Comparison of ENCODE assay signal across 19 mouse cellular contexts in the genomic region with DNA sequence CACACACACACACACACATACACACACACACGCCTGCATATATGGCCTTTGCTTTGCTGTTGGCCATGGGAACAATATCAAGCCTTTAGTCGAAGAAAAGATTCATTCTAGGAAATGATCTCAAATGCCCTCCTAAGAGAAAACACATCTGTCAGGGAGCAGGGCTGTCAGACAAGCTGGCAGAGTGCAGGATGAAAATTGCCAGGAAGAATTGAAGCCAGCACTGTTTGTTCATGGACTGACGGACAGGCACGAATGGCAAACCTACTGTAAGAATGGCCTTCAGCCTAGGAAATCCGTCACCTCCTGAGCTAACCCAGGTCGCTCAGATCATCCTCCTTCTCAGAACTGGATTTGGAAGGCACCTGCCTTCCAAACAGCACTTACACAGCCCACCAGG.
DNase-seq lines count a peak whose midpoint lies in the region; ATAC-seq lines count a peak whose summit lies in the region.
"Had no signal": no experiment of that assay in that cellular context is flagged by ENCODE, and none has a peak within 500 bp of the region (broad histone marks: within the 10 kb centered on the region; RNA-seq: fewer than 3 reads in every experiment).

No protein-coding gene starts in this region.

- H3K4me2 ChIP-seq in kidney, embryonic 14.5 days (replicated peaks; ENCODE audit: low read depth, low read length) = no peak overlapping the region
- H3K4me2 ChIP-seq in kidney, embryonic 15.5 days = no peak overlapping the region
- H3K4me2 ChIP-seq: embryonic facial prominence, embryonic 15.5 days; heart, embryonic 12.5 days; intestine, embryonic 15.5 days had no signal

- H3K36me3 ChIP-seq in kidney, embryonic 14.5 days (ENCODE audit: control insufficient read depth, insufficient read depth, low read length) = no peaks in the 10 kb centered on the region
- no peaks in the 10 kb centered on the region for H3K36me3 ChIP-seq in kidney, embryonic 15.5 days
- H3K36me3 ChIP-seq: embryonic facial prominence, embryonic 15.5 days; forebrain, embryonic 10.5 days; heart, embryonic 12.5 days; hindbrain, embryonic 10.5 days; intestine, embryonic 15.5 days had no signal

- no peak overlapping the region for H3K4me3 ChIP-seq in kidney, embryonic 14.5 days (ENCODE audit: low read length)
- no peak overlapping the region for H3K4me3 ChIP-seq in kidney, embryonic 15.5 days (replicated peaks)
- H3K4me3 ChIP-seq: embryonic facial prominence, embryonic 15.5 days; erythroblast, embryonic 14.5 days; forebrain, embryonic 10.5 days; gastrocnemius, adult 2 months; heart, embryonic 12.5 days; hindbrain, embryonic 10.5 days; intestine, embryonic 15.5 days had no signal

- H3K27ac ChIP-seq in kidney, embryonic 14.5 days (ENCODE audit: low read depth, low read length) = no peak overlapping the region
- H3K27ac ChIP-seq in kidney, embryonic 15.5 days = no peak overlapping the region
- H3K27ac ChIP-seq: embryonic facial prominence, embryonic 15.5 days; forebrain, embryonic 10.5 days; gastrocnemius, adult 2 months; hindbrain, embryonic 10.5 days; intestine, embryonic 15.5 days had no signal

- no peaks in the 10 kb centered on the region for H3K9me3 ChIP-seq in kidney, embryonic 14.5 days (ENCODE audit: control insufficient read depth, low read length)
- H3K9me3 ChIP-seq in kidney, embryonic 15.5 days (replicated peaks) = no peaks in the 10 kb centered on the region
- H3K9me3 ChIP-seq: embryonic facial prominence, embryonic 15.5 days; forebrain, embryonic 10.5 days; heart, embryonic 12.5 days; hindbrain, embryonic 10.5 days; intestine, embryonic 15.5 days had no signal

- no peaks in the 10 kb centered on the region for H3K27me3 ChIP-seq in kidney, embryonic 14.5 days (ENCODE audit: control insufficient read depth, insufficient read depth, low read length)
- no peaks in the 10 kb centered on the region for H3K27me3 ChIP-seq in kidney, embryonic 15.5 days
- H3K27me3 ChIP-seq: embryonic facial prominence, embryonic 15.5 days; heart, embryonic 12.5 days; intestine, embryonic 15.5 days had no signal

- H3K4me1 ChIP-seq in kidney, embryonic 14.5 days (ENCODE audit: control insufficient read depth, insufficient read depth, low read length) = no peaks in the 10 kb centered on the region
- H3K4me1 ChIP-seq in kidney, embryonic 15.5 days = no peaks in the 10 kb centered on the region
- H3K4me1 ChIP-seq: embryonic facial prominence, embryonic 15.5 days; heart, embryonic 12.5 days; hindbrain, embryonic 10.5 days; intestine, embryonic 15.5 days had no signal

- ATAC-seq in kidney, embryonic 14.5 days (ENCODE audit: low FRiP score, low TSS enrichment) = 0 out of 2 replicates have a peak, but pooled peaks have one; percentile 52
- no peak for ATAC-seq in kidney, embryonic 15.5 days (replicated peaks; ENCODE audit: low FRiP score)
- ATAC-seq: intestine, embryonic 15.5 days had no signal

- DNase-seq in cerebellum, postnatal 10 days = peak; percentile 53 to 63
- no peak for DNase-seq in cerebellum, postnatal 4 days (ENCODE audit: low spot score in 2 of 2)
- peak; percentile 5 for DNase-seq in gastrocnemius, postnatal 10 days
- DNase-seq in gastrocnemius, postnatal 36 days = no peak
- DNase-seq in brain, embryonic 18.5 days (ENCODE audit: low read depth, low spot score) = peak; percentile 4
- DNase-seq: adrenal gland, adult 8-10 months; cerebellum, adult 11-12 months; cerebellum, adult 9-10 months; embryo, embryonic 11 days; gastrocnemius, adult 2 months; kidney, adult 18-20 months had no signal

- 88% methylated on average over 6 of the region's 6 CpGs for WGBS in kidney, embryonic 14.5 days
- 82% methylated on average over 6 of the region's 6 CpGs for WGBS in kidney, embryonic 15.5 days

- no peak overlapping the region for H3K9ac ChIP-seq in kidney, embryonic 14.5 days (ENCODE audit: low read depth, low read length)
- no peak overlapping the region for H3K9ac ChIP-seq in kidney, embryonic 15.5 days
- H3K9ac ChIP-seq: embryonic facial prominence, embryonic 15.5 days; heart, embryonic 12.5 days; intestine, embryonic 15.5 days had no signal

- intact Hi-C loops in gastrocnemius, postnatal 36 days (cut with DNase I) = no loop called here

Comparison
In these comparisons a context has a peak if more than half of its experiments do, and no peak if none do; other contexts are left out.
1. DNase-seq: peak in cerebellum, postnatal 10 days (2 of 2), gastrocnemius, postnatal 10 days (single experiment) and brain, embryonic 18.5 days (single experiment); none in cerebellum, postnatal 4 days (0 of 2) and gastrocnemius, postnatal 36 days (0 of 2).